Mouse (Mus musculus) hindbrain, embryonic 11.5 days (tissue): ENCODE measurements around the gene Zfp612. TPM values are rescaled to one million over a fixed set of nuclear protein-coding genes. Genes with fewer than 3 reads are reported as not detected.

Experiments used
- ATAC-seq: fragments of 200-750 bp; cut with Nextera tagmentation; 2 replicates; pipeline ENCODE4 v1.8.0; 2017; ENCODE audit warnings: mild to moderate bottlenecking, moderate TSS enrichment, moderate library complexity; ENCODE audit not compliant: low FRiP score
- DNase-seq: peaks from one replicate; pipeline ENCODE4 v3.0.0-alpha.2; 2015; ENCODE audit warnings: low spot score
- H3K27ac ChIP-seq: fragments of 300-500 bp; sonication (generic); 2 replicates; pipeline ENCODE4 v1.5.1; 2014; ENCODE audit warnings: mild to moderate bottlenecking, low read depth, low read length
- H3K27me3 ChIP-seq: fragments of 300-500 bp; sonication (generic); 2 replicates; pipeline ENCODE4 v1.6.1; 2014; ENCODE audit warnings: mild to moderate bottlenecking, low read length, moderate library complexity, mixed read lengths; ENCODE audit not compliant: control insufficient read depth, insufficient read depth
- H3K36me3 ChIP-seq: fragments of 300-500 bp; sonication (generic); 2 replicates; pipeline ENCODE4 v1.6.1; 2014; ENCODE audit warnings: mild to moderate bottlenecking, low read length, moderate library complexity, mixed read lengths; ENCODE audit not compliant: control insufficient read depth, insufficient read depth
- H3K4me1 ChIP-seq: fragments of 300-500 bp; sonication (generic); replicated peaks from 2 replicates; pipeline ENCODE4 v1.6.1; 2014; ENCODE audit warnings: low read length, mixed read lengths; ENCODE audit not compliant: control insufficient read depth, insufficient read depth
- H3K4me2 ChIP-seq: fragments of 300-500 bp; sonication (generic); replicated peaks from 2 replicates; pipeline ENCODE4 v1.6.1; 2014; ENCODE audit warnings: mild to moderate bottlenecking, low read depth, low read length
- H3K4me3 ChIP-seq: fragments of 300-500 bp; sonication (generic); 2 replicates; pipeline ENCODE4 v1.5.1; 2014; ENCODE audit warnings: low read depth, low read length
- H3K9ac ChIP-seq: fragments of 300-500 bp; sonication (generic); 2 replicates; pipeline ENCODE4 v1.6.1; 2014; ENCODE audit warnings: low read depth, low read length
- H3K9me3 ChIP-seq: fragments of 300-500 bp; sonication (generic); 2 replicates; pipeline ENCODE4 v1.6.1; 2016; ENCODE audit warnings: low read length; ENCODE audit not compliant: control insufficient read depth
- WGBS: fragments of 180-500 bp; shearing (Covaris S2); extraction: QIAGEN DNeasy Blood & Tissue Kit; methylation state at CpG from one replicate; pipeline ENCODE4 v1.1.7; 2014; 5-methylcytosine and 5-hydroxymethylcytosine counted together
- polyA plus RNA-seq: library from polyadenylated mRNA; unstranded; fragments of >200 nt; fragmentation: Nextera tagmentation; extraction: Ambion mirVana; gene quantifications from 2 replicates; pipeline ENCODE4 v1.2.1, GENCODE M21; 2014

Zfp612 gene
- polyA plus RNA-seq, 1 experiment from 2014 or later: 11.4 TPM

DNA sequence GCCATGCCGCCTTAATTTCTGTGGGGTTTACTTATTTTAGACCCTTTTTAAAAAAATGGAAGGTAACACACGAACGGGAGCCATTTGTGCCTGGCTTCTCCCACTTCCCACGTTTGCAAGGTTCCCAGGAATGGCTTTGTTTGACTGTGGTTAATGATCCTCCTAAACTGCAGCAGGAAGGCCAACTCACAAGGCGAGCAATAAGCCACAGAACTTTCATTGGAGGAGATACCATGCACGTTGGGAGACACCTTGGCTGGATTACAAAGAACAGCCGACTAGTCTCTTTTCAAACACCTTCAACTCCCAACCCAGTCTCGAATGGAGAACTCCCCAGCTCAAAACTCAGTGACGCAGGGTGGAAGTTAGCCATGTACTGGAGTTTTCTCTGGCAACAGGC, 15.4 kb upstream of the Zfp612 start:
- Histone ChIP-seq H3K36me3 (no peaks in the 10 kb centered on the region), H3K27ac (no peak overlapping the region), H3K4me3 (no peak overlapping the region), H3K9ac (no peak overlapping the region), H3K4me1 (no peaks in the 10 kb centered on the region), H3K4me2 (no peak overlapping the region), H3K9me3 (no peaks in the 10 kb centered on the region), H3K27me3 (no peaks in the 10 kb centered on the region)
- 81% methylated on average over 9 of the region's 9 CpGs for WGBS
- DNase-seq: no peak
- no peak for ATAC-seq

DNA sequence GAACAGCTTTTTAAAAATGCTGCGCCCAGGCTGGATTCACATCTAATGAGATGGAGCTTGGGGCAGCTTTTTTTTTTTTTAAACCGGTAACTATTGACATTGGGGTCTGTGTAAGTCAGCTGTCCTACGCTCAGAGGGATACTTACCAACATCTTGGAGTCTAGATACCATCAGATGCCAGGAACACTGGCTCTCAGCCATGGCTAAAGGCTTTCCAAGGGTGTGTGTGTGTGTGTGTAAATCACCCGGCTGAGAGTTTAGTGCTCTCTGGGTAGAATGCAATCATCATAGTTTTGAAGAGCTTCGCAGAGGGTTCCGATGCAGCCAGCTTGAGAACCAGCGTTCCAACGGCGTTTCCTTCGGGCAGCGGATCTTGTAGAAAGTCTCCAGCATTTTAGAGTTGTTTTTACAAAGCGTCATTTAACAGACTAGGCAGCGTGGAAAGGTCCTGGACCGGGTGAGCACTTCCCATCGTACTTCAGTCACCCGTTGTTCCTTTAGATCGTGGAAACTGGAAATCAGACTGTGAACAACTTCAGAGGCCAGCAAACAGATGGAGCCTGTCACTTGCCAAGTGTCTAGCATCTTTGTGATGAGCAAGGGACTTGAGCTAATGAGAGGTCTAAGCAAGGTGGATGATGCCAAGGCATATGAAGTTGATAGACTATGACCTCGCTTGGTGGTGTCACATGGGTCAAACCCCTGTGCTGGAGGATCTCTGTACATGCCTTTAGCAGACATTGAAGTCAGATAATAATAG, 14.8 kb upstream of the Zfp612 start:
- Histone ChIP-seq H3K27ac (no peak overlapping the region), H3K9ac (no peak overlapping the region), H3K4me2 (no peak overlapping the region), H3K36me3 (no peaks in the 10 kb centered on the region), H3K4me1 (no peaks in the 10 kb centered on the region), H3K9me3 (no peaks in the 10 kb centered on the region), H3K27me3 (no peaks in the 10 kb centered on the region), H3K4me3 (no peak overlapping the region)
- ATAC-seq (no peak), DNase-seq (no peak)
- 94% methylated on average over 18 of the region's 18 CpGs for WGBS

DNA sequence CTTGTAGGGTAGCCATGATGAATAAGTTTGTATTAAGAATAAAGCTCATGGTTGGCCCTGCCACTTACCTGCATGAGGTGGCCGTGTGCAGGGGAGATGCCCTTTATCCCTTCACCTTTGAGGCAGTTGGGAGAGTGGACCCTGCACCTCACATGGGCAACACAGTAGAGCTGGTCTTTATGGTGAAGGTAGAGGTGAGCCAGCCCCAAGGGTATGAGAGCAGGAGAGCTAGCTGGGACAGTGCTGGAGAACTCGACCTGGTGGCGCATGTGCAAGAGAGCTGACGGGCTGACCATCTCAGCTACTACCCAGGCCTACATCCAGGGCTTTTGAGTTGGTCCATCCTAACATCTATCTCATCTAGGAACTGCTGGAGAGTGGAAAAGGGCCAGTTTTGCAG, 13.9 kb upstream of the Zfp612 start:
- Histone ChIP-seq H3K4me2 (no peak overlapping the region), H3K27me3 (no peaks in the 10 kb centered on the region), H3K9ac (no peak overlapping the region), H3K36me3 (no peaks in the 10 kb centered on the region), H3K9me3 (no peaks in the 10 kb centered on the region), H3K27ac (no peak overlapping the region), H3K4me1 (no peaks in the 10 kb centered on the region), H3K4me3 (no peak overlapping the region)
- ATAC-seq: no peak
- DNase-seq: no peak
- 95% methylated on average over 4 of the region's 4 CpGs for WGBS

DNA sequence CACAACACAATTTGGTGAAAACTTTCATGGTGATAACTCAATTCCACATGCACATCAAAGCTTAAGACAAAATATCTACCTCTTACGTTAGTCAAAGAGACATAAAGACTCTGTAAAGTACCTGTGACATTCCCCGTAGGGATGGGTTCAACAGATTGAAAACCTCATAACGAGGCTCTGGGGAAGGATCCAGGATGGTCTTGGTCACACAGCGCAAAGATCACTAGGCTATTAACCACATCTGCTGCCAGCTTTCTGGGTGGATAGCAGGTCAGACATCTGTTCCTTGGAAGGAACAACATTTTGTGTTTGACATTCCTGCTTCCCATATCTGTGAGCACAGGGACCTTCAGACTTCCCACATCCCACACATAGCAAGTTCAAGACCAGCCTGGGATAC, 9.8 kb upstream of the Zfp612 start:
- no peak for DNase-seq
- no peaks in the 10 kb centered on the region for H3K4me1 ChIP-seq
- no peaks in the 10 kb centered on the region for H3K9me3 ChIP-seq
- H3K9ac ChIP-seq: no peak overlapping the region
- WGBS: 89% methylated on average over 4 of the region's 4 CpGs
- no peak overlapping the region for H3K27ac ChIP-seq
- H3K4me3 ChIP-seq: no peak overlapping the region
- H3K36me3 ChIP-seq: no peaks in the 10 kb centered on the region
- H3K4me2 ChIP-seq: no peak overlapping the region
- no peaks in the 10 kb centered on the region for H3K27me3 ChIP-seq
- ATAC-seq: no peak

DNA sequence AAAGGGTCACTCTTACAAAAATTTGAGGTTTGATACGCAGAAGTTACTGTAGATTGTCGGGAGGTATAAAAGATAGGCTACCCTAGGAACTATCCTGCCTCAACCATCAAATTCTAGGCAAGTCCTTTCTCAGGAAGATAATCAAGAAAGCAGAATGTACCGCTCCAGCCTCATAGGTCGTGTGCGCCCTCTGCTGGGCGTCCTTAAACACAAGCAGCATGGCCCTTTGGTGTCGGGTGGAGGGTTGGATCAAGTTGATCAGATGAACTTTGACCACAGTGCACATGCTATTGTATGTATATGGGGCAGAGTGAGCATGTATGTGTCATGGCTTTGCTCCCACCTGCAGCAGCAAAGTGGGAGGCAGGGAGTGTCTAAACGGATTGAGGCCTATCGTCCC, 7.9 kb upstream of the Zfp612 start:
- DNase-seq (peak; percentile 89), ATAC-seq (no peak)
- H3K27ac ChIP-seq: no peak overlapping the region
- 12% methylated on average over 9 of the region's 9 CpGs for WGBS
- no peaks in the 10 kb centered on the region for H3K4me1 ChIP-seq
- no peaks in the 10 kb centered on the region for H3K9me3 ChIP-seq
- no peak overlapping the region for H3K9ac ChIP-seq
- H3K36me3 ChIP-seq: no peaks in the 10 kb centered on the region
- no peak overlapping the region for H3K4me3 ChIP-seq
- H3K27me3 ChIP-seq: no peaks in the 10 kb centered on the region
- H3K4me2 ChIP-seq: no peak overlapping the region

DNA sequence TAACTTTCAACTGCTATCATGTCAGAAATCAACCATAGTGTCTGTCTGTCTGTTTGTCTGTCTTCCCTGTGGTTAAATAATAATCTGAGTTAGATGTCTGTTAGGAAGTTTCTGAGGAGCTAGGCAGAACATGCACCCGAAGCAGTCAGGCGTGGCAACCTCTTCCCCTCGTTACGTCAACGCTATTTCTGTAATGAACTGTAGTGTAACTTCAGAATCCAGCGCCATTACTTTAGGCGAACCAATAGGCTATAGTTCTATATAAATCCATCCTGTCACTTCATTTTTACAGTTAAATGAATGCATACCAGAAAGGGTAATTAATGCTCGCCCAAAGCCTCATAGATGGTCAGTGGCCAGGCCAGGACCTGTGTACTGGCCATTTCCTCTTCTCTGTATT, 5.0 kb upstream of the Zfp612 start:
- Histone ChIP-seq H3K4me1 (no peaks in the 10 kb centered on the region), H3K27me3 (no peaks in the 10 kb centered on the region), H3K4me3 (no peak overlapping the region), H3K9me3 (no peaks in the 10 kb centered on the region), H3K36me3 (no peaks in the 10 kb centered on the region), H3K4me2 (no peak overlapping the region), H3K9ac (no peak overlapping the region), H3K27ac (no peak overlapping the region)
- no peak for ATAC-seq
- no peak for DNase-seq
- WGBS: 88% methylated on average over 8 of the region's 8 CpGs

DNA sequence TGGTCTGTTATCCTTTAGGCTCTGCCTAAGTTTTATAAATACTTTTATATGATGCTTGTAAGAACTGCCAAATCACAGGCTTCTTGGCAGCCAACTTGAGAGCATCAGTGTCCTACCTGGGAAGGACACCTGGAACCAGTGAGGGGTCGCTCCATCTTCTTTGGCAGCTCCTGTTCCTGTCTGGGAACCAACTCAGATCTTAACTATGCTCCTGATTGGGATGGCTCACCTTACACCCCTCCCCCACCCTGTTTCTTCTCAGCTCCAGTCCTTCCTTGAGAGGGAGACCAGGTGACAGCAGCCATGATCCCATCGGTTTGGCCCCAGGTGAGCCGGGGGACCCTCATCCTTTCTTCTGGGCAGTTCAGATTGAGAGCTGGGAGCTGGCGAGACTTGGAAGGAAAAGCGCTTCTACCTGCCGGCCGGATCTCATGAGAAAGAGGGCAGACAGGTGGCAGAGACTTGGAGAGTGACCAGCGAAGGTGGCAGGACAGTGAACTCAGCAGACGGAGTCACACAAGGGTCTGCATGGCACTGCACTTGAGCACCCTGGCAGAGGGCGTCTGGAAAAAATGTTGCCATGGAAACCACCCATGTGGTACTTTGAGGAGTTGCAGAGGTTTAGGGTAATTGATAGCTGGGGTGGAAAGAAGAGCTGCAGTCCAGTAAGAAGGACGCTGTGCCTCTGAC, 3.0 kb downstream of the Zfp612 start:
- 84% methylated on average over 11 of the region's 11 CpGs for WGBS
- H3K4me3 ChIP-seq: no peak overlapping the region
- no peaks in the 10 kb centered on the region for H3K27me3 ChIP-seq
- H3K27ac ChIP-seq: no peak overlapping the region
- no peak overlapping the region for H3K4me2 ChIP-seq
- H3K4me1 ChIP-seq: no peaks in the 10 kb centered on the region
- DNase-seq (no peak), ATAC-seq (no peak)
- no peaks in the 10 kb centered on the region for H3K9me3 ChIP-seq
- no peak overlapping the region for H3K9ac ChIP-seq
- H3K36me3 ChIP-seq: peaks cover 2% of the 10 kb centered on the region; the same call in 1 of the 2 replicates

DNA sequence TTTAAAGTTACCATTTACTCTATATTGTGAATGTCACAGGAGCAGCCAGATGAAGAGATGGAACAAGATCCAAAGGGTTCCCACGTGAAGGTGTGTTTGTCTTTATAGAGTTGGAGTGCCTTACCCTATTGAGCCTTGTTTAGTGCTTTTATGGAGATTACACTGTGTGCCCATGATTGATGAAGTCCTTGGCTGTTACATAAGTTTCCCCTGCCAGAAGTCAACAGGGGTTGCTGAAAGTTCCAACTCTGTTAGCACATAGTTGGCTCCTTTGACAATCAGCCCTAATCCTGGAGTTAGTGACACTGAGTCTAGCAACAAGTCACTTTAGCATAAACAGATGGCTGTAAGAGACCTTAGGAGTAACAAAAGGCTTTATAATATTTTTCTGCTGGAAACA, 12.3 kb downstream of the Zfp612 start:
- 61% methylated on average over 1 of the region's 1 CpGs for WGBS
- no peaks in the 10 kb centered on the region for H3K4me1 ChIP-seq
- H3K27me3 ChIP-seq: no peaks in the 10 kb centered on the region
- H3K9ac ChIP-seq: no peak overlapping the region
- H3K4me3 ChIP-seq: no peak overlapping the region
- ATAC-seq (no peak), DNase-seq (no peak)
- H3K36me3 ChIP-seq: peaks cover 15% of the 10 kb centered on the region
- no peaks in the 10 kb centered on the region for H3K9me3 ChIP-seq
- no peak overlapping the region for H3K4me2 ChIP-seq
- H3K27ac ChIP-seq: no peak overlapping the region

DNA sequence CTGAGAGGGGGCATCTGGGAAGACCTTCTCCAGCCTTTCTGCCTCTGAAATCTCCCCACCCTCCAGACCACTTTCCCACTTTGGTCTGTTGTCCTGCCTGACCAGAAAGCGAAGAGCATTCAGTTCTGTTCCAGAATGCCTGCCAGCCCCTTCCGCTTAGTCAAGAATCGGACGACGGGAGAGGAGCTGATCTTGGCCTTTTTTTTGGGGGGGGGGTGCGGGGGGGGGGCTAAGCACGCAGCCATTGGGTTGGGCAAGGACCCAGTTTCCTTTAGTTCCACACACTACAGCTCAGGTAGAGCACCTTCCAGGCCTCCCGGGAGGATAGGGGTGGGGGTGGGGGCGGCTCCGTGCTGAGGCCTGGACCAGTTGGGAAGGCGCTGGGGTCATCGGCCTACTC, 21.4 kb downstream of the Zfp612 start, which contains the start of gene Gm21964:
Gm21964 (plus strand) TSS at position 301 of the 400 bp plus-strand sequence.
- Histone ChIP-seq H3K27ac (no peak within 1 kb of the TSS), H3K4me2 (no peak within 1 kb of the TSS), H3K9ac (no peak within 1 kb of the TSS), H3K27me3 (no peaks in the 10 kb centered on the region), H3K4me1 (no peaks in the 10 kb centered on the region), H3K9me3 (no peaks in the 10 kb centered on the region), H3K4me3 (no peak within 1 kb of the TSS), H3K36me3 (no peaks in the 10 kb centered on the region)
- WGBS: 81% methylated on average over 10 of the region's 12 CpGs
- ATAC-seq (no peak), DNase-seq (no peak)
